Mouse (Mus musculus) forebrain, postnatal 0 days (tissue): ENCODE data around the gene Aimp2. TPM values are rescaled to one million over a fixed set of nuclear protein-coding genes. Genes with fewer than 3 reads are reported as not detected.

ENCODE experiments used
- ATAC-seq: fragments of 200-750 bp; cut with Nextera tagmentation; 2 replicates; pipeline ENCODE4 v1.8.0; 2017; ENCODE audit warnings: mild to moderate bottlenecking, moderate library complexity
- DNase-seq: peaks from one replicate; pipeline ENCODE4 v3.0.0-alpha.2; 2015
- H3K27ac ChIP-seq: fragments of 300-500 bp; sonication (generic); 2 replicates; pipeline ENCODE4 v1.5.1; 2014; ENCODE audit warnings: low read depth, mild to moderate bottlenecking, antibody characterized with exemption, low read length, moderate library complexity, mixed read lengths
- H3K27me3 ChIP-seq: fragments of 300-500 bp; sonication (generic); 2 replicates; pipeline ENCODE4 v1.6.1; 2014; ENCODE audit warnings: mild to moderate bottlenecking, low read length, mixed read lengths; ENCODE audit not compliant: insufficient read depth
- H3K36me3 ChIP-seq: fragments of 300-500 bp; sonication (generic); 2 replicates; pipeline ENCODE4 v1.6.1; 2014; ENCODE audit warnings: mild to moderate bottlenecking, moderate library complexity; ENCODE audit not compliant: insufficient read depth
- H3K4me1 ChIP-seq: fragments of 300-500 bp; sonication (generic); 2 replicates; pipeline ENCODE4 v1.6.1; 2014; ENCODE audit warnings: antibody characterized with exemption; ENCODE audit not compliant: insufficient read depth
- H3K4me2 ChIP-seq: fragments of 300-500 bp; sonication (generic); 2 replicates; pipeline ENCODE4 v1.6.1; 2014; ENCODE audit warnings: low read depth, mild to moderate bottlenecking, moderate library complexity
- H3K4me3 ChIP-seq: fragments of 300-500 bp; sonication (generic); 2 replicates; pipeline ENCODE4 v1.5.1; 2014; ENCODE audit warnings: low read depth, low read length, mixed read lengths
- H3K9ac ChIP-seq: fragments of 300-500 bp; sonication (generic); 2 replicates; pipeline ENCODE4 v1.6.1; 2014; ENCODE audit warnings: mild to moderate bottlenecking
- H3K9me3 ChIP-seq: fragments of 300-500 bp; sonication (generic); 2 replicates; pipeline ENCODE4 v1.6.1; 2016; ENCODE audit warnings: low read length
- CTCF ChIP-seq: sonication (generic); IDR thresholded peaks from 2 replicates; pipeline ENCODE4 v1.5.1; 2016; ENCODE audit warnings: antibody characterized with exemption, control low read depth, low read depth
- WGBS: fragments of 180-500 bp; shearing (Covaris S2); extraction: QIAGEN DNeasy Blood & Tissue Kit; methylation state at CpG from one replicate; pipeline ENCODE4 v1.1.7; 2014; 5-methylcytosine and 5-hydroxymethylcytosine counted together
- polyA plus RNA-seq: library from polyadenylated mRNA; unstranded; fragments of >200 nt; fragmentation: Nextera tagmentation; extraction: Ambion mirVana; gene quantifications from 2 replicates; pipeline ENCODE4 v1.2.1, GENCODE M21; 2015
- total RNA-seq: library from RNA; depleted of rRNA; stranded (reverse); fragments of >200 nt; gene quantifications from 2 replicates; pipeline ENCODE4 v1.2.3, GENCODE M21; 2014

Aimp2 gene
- total and polyA plus RNA-seq, 2 experiments from 2014 or later: 41.8 to 88.9 TPM

DNA sequence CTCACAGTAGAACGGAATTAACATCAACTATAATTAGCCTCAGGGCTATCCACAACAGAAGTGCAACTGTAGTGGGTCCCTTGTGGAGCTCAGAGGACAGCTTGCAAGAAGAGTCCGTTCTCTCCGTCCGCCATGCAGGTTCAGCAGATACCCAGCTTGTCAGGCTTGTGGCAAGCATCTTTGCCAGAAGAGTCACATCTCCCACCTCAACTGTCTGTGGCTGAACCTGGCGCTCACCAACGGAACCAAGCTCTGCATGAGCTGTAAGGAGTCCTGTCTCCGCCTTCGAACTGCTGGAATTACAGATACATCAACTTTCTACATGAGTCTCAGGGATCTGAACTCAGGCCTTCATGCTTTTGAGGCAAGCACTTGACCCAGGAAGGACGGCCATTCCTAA is 26.5 kb upstream of the Aimp2 start:
- Histone ChIP-seq H3K9me3 (no peaks in the 10 kb centered on the region), H3K4me1 (no peaks in the 10 kb centered on the region), H3K4me2 (no peak overlapping the region), H3K27me3 (no peaks in the 10 kb centered on the region), H3K27ac (no peak overlapping the region), H3K36me3 (peaks cover 9% of the 10 kb centered on the region), H3K4me3 (no peak overlapping the region), H3K9ac (no peak overlapping the region)
- WGBS: 86% methylated on average over 9 of the region's 9 CpGs
- DNase-seq: no peak
- TF ChIP-seq CTCF: no peak
- no peak for ATAC-seq

- DNase-seq (no peak), ATAC-seq (no peak)
- no peaks in the 10 kb centered on the region for H3K27me3 ChIP-seq
- no peak overlapping the region for H3K9ac ChIP-seq
- peak; percentile 20; the same call in 1 of the 2 replicates for TF ChIP-seq CTCF
- 91% methylated on average over 1 of the region's 1 CpGs for WGBS
- no peak overlapping the region for H3K4me3 ChIP-seq
- H3K4me1 ChIP-seq: no peaks in the 10 kb centered on the region
- H3K4me2 ChIP-seq: no peak overlapping the region
- H3K9me3 ChIP-seq: no peaks in the 10 kb centered on the region
- no peak overlapping the region for H3K27ac ChIP-seq
- H3K36me3 ChIP-seq: peaks cover 29% of the 10 kb centered on the region
Measured at GRCm38 (mm10) chr5:143933875-143934274, 24.2 kb upstream of the Aimp2 start.

DNA sequence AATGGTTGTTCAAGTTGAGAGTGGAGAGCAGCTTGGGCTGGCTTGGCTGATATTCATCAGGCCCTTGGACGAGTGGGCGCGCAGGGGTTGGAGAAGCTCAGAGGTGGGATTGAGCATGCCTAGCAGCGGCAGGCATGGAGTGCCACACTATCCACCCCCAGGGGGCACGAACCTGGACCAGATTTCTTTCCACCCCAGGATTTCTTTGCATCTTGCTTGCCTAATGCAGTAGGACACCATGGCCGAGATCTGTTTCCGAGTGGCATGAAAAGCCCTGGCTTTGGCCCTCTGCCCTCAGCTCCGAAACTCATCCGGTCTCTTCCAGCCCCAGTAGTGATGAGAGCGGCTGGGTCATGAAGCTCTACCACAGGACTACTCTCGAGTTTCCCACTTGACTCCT is 23.8 kb upstream of the Aimp2 start:
- Histone ChIP-seq H3K4me2 (peak overlapping the region; percentile 29), H3K27ac (no peak overlapping the region), H3K36me3 (peaks cover 34% of the 10 kb centered on the region), H3K27me3 (no peaks in the 10 kb centered on the region), H3K9ac (no peak overlapping the region), H3K4me1 (no peaks in the 10 kb centered on the region), H3K9me3 (no peaks in the 10 kb centered on the region), H3K4me3 (0 out of 2 replicates have a peak overlapping the region, but pooled peaks have one; percentile 8)
- no peak for DNase-seq
- 82% methylated on average over 11 of the region's 11 CpGs for WGBS
- ATAC-seq: no peak
- TF ChIP-seq CTCF: no peak

GRCm38 (mm10) chr5:143932831-143933230 is 23.2 kb upstream of the Aimp2 start, which contains the start of gene Rsph10b:
TSS of gene Rsph10b (plus strand) at chr5:143933035.
- H3K9ac ChIP-seq: no peak within 1 kb of the TSS
- TF ChIP-seq CTCF: no peak
- peak within 1 kb of the TSS; percentile 29 for H3K4me2 ChIP-seq
- no peak for DNase-seq
- no peaks in the 10 kb centered on the region for H3K27me3 ChIP-seq
- ATAC-seq: peak; percentile 59
- WGBS: 15% methylated on average over 8 of the region's 8 CpGs
- peaks cover 39% of the 10 kb centered on the region for H3K36me3 ChIP-seq
- H3K4me1 ChIP-seq: no peaks in the 10 kb centered on the region
- H3K4me3 ChIP-seq: 0 out of 2 replicates have a peak within 1 kb of the TSS, but pooled peaks have one; percentile 8
- no peak within 1 kb of the TSS for H3K27ac ChIP-seq
- no peaks in the 10 kb centered on the region for H3K9me3 ChIP-seq

GRCm38 (mm10) chr5:143931863-143932580 is 22.4 kb upstream of the Aimp2 start:
- no peak for TF ChIP-seq CTCF
- 90% methylated on average over 6 of the region's 6 CpGs for WGBS
- no peak overlapping the region for H3K4me3 ChIP-seq
- H3K9me3 ChIP-seq: no peaks in the 10 kb centered on the region
- no peak for DNase-seq
- peaks cover 39% of the 10 kb centered on the region for H3K36me3 ChIP-seq
- no peaks in the 10 kb centered on the region for H3K4me1 ChIP-seq
- no peak overlapping the region for H3K9ac ChIP-seq
- no peak for ATAC-seq
- no peak overlapping the region for H3K27ac ChIP-seq
- H3K27me3 ChIP-seq: no peaks in the 10 kb centered on the region
- no peak overlapping the region for H3K4me2 ChIP-seq

- H3K4me3 ChIP-seq: no peak overlapping the region
- DNase-seq (no peak), ATAC-seq (no peak)
- no peaks in the 10 kb centered on the region for H3K4me1 ChIP-seq
- no peak overlapping the region for H3K27ac ChIP-seq
- H3K36me3 ChIP-seq: peaks cover 52% of the 10 kb centered on the region
- H3K27me3 ChIP-seq: no peaks in the 10 kb centered on the region
- 96% methylated on average over 12 of the region's 12 CpGs for WGBS
- H3K9me3 ChIP-seq: no peaks in the 10 kb centered on the region
- no peak for TF ChIP-seq CTCF
- no peak overlapping the region for H3K4me2 ChIP-seq
- no peak overlapping the region for H3K9ac ChIP-seq
Measured at GRCm38 (mm10) chr5:143930656-143931055, 21.0 kb upstream of the Aimp2 start.

DNA sequence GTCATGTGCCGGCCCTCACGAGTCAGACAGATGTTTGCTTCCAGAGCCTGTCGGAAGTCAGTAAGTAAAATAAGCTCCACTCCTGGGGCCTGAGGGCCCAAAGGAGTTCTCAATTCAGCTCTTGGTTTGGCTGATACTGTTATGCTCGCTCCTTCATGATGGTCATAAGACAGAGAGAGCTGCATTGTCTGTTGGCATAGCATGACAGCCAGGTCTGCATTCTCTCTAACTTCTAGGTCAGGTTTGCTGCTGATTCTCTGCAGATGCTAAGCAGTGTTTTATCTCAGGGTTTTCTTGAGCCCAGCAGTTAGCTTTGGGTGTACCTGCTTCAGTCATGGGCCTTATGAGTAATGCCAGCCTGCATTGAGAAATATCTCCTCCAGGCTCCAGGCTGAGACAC is 19.6 kb upstream of the Aimp2 start:
- H3K27me3 ChIP-seq: no peaks in the 10 kb centered on the region
- no peak overlapping the region for H3K9ac ChIP-seq
- no peak for TF ChIP-seq CTCF
- no peak overlapping the region for H3K4me2 ChIP-seq
- H3K27ac ChIP-seq: no peak overlapping the region
- 93% methylated on average over 4 of the region's 4 CpGs for WGBS
- H3K4me1 ChIP-seq: no peaks in the 10 kb centered on the region
- no peaks in the 10 kb centered on the region for H3K9me3 ChIP-seq
- H3K4me3 ChIP-seq: no peak overlapping the region
- ATAC-seq (no peak), DNase-seq (no peak)
- H3K36me3 ChIP-seq: peaks cover 66% of the 10 kb centered on the region
